Mouse (Mus musculus) heart, adult 2 months (tissue): ENCODE results near the gene Plb1.

Experiments
- CTCF ChIP-seq: fragments of 200-600 bp; IDR thresholded peaks from 2 replicates; pipeline ENCODE4 v1.8.1; 2022; ENCODE audit warnings: antibody characterized with exemption, mild to moderate bottlenecking, moderate library complexity
- EP300 ChIP-seq: fragments of 200-500 bp; IDR thresholded peaks from 2 replicates; pipeline ENCODE4 v1.6.1; 2011; ENCODE audit warnings: low read depth, low read length, control low read depth; ENCODE audit not compliant: insufficient read depth
- POLR2A ChIP-seq: fragments of 200-500 bp; IDR thresholded peaks from 2 replicates; pipeline ENCODE4 v1.6.1; 2011; ENCODE audit warnings: mild to moderate bottlenecking, low read depth, low read length, control low read depth; ENCODE audit not compliant: insufficient read depth

DNA sequence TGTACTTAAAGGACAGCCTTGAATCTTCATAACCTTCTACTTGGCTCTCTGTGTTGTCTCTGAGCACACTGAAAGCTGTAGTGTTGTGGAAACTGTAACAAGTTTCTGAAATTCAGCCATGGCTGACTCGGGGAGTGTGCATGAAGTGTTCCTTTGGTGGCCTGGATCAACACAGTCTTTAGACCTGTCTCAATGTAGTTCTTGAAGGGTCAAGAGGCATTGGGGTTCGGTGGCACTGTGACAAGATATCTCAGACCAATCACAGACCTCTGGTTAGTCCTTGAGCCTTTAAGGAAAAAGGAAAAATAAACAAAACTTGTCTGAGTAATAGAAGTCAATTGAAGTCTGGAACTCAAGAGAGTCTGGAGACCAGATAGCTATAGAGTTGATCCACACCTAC is 58.8 kb downstream of the Plb1 start:
- TF ChIP-seq CTCF = no peak
- no peak for TF ChIP-seq POLR2A
- no peak for TF ChIP-seq EP300
